Mouse (Mus musculus): Measurements from ENCODE around the gene Gm20489. TPM values are rescaled to one million over a fixed set of nuclear protein-coding genes. Genes with fewer than 3 reads are reported as not detected.
A peak's percentile ranks its signal among the peaks of the same experiment; 100 is the strongest.

Gene Gm20489
- polyA plus RNA-seq, 1 experiment from 2014 or later = not detected

GRCm38 (mm10) chrX:101288432-101288831 lies 19.6 kb upstream of the Gm20489 start:
- ATAC-seq (ENCODE audit: insufficient number of reproducible peaks, low FRiP score, low TSS enrichment, low read depth) = no peak
- Histone ChIP-seq H3K9ac (no peak overlapping the region), H3K4me2 (replicated peaks) (no peak overlapping the region), H3K36me3 (peaks cover 65% of the 10 kb centered on the region), H3K4me1 (no peaks in the 10 kb centered on the region), H3K4me3 (replicated peaks) (no peak overlapping the region), H3K9me3 (replicated peaks) (no peaks in the 10 kb centered on the region), H3K27ac (replicated peaks) (no peak overlapping the region), H3K27me3 (no peaks in the 10 kb centered on the region)
- 89% methylated on average over 6 of the region's 6 CpGs for WGBS

DNA sequence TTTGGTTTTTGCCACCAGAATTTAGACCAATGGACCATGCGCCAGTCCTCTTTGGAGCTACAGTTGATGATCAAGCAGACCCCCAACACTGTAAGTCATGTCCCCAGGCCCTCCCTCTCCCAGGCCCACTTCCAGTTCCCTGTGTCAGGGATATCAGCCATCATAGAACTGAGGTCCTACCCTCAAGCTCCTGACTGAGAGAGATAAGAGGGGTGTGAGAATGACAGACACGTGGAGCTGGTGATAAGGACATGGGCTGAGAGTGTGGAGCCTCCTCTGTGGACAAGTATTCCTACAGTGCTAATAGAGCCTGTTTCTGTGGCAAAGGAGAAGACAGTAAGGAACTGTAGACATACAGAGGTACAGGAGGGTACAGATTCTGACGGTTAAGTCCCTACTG lies 18.7 kb upstream of the Gm20489 start:
- no peak for ATAC-seq (ENCODE audit: insufficient number of reproducible peaks, low FRiP score, low TSS enrichment, low read depth)
- Histone ChIP-seq H3K4me1 (no peaks in the 10 kb centered on the region), H3K4me2 (replicated peaks) (no peak overlapping the region), H3K4me3 (replicated peaks) (no peak overlapping the region), H3K27ac (replicated peaks) (no peak overlapping the region), H3K27me3 (no peaks in the 10 kb centered on the region), H3K9ac (no peak overlapping the region), H3K36me3 (peaks cover 63% of the 10 kb centered on the region), H3K9me3 (replicated peaks) (no peaks in the 10 kb centered on the region)
- WGBS = 81% methylated on average over 3 of the region's 3 CpGs

- H3K4me2 ChIP-seq (replicated peaks) = no peak overlapping the region
Observed at GRCm38 (mm10) chrX:101285953-101286670, 17.3 kb upstream of the Gm20489 start.

DNA sequence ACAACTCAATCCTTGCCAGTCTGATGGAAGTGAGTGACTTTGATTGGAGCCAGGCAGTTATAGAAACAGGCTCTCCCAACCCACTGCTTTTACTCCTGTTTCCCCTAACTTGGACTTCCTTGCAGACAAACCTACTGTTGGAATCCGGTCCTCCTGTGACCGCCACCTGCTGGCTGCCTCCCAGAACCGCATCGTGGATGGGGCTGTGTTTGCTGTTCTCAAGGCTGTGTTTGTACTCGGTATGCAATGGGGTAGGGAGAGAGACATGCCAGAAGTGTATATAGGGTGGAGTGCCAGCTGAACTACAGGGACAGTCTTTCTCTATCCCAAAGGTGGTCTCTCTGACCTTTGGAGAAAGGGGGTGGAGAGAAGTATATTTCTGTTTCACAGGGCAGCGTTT lies 16.7 kb upstream of the Gm20489 start:
- Histone ChIP-seq H3K9ac (no peak overlapping the region), H3K4me1 (no peaks in the 10 kb centered on the region), H3K27me3 (no peaks in the 10 kb centered on the region), H3K36me3 (peaks cover 69% of the 10 kb centered on the region), H3K27ac (replicated peaks) (no peak overlapping the region), H3K9me3 (replicated peaks) (no peaks in the 10 kb centered on the region), H3K4me2 (replicated peaks) (no peak overlapping the region), H3K4me3 (replicated peaks) (no peak overlapping the region)
- ATAC-seq (ENCODE audit: insufficient number of reproducible peaks, low FRiP score, low TSS enrichment, low read depth) = no peak
- 31% methylated on average over 6 of the region's 6 CpGs for WGBS

More at GRCm38 (mm10) chrX:101285953-101286670, 17.3 kb upstream of the Gm20489 start:
- Histone ChIP-seq H3K36me3 (peaks cover 70% of the 10 kb centered on the region), H3K27me3 (no peaks in the 10 kb centered on the region), H3K9me3 (replicated peaks) (no peaks in the 10 kb centered on the region), H3K9ac (no peak overlapping the region), H3K27ac (replicated peaks) (no peak overlapping the region), H3K4me3 (replicated peaks) (no peak overlapping the region), H3K4me1 (no peaks in the 10 kb centered on the region)
- 91% methylated on average over 14 of the region's 14 CpGs for WGBS
- no peak for ATAC-seq (ENCODE audit: insufficient number of reproducible peaks, low FRiP score, low TSS enrichment, low read depth)

- H3K4me2 ChIP-seq (replicated peaks) = no peak overlapping the region
- H3K4me1 ChIP-seq = no peaks in the 10 kb centered on the region
- no peak overlapping the region for H3K4me3 ChIP-seq (replicated peaks)
- H3K9ac ChIP-seq = no peak overlapping the region
- H3K27ac ChIP-seq (replicated peaks) = no peak overlapping the region
- peaks cover 57% of the 10 kb centered on the region for H3K36me3 ChIP-seq
- WGBS = 68% methylated on average over 6 of the region's 6 CpGs
- H3K27me3 ChIP-seq = no peaks in the 10 kb centered on the region
- no peak for ATAC-seq (ENCODE audit: insufficient number of reproducible peaks, low FRiP score, low TSS enrichment, low read depth)
- no peaks in the 10 kb centered on the region for H3K9me3 ChIP-seq (replicated peaks)
Observed at GRCm38 (mm10) chrX:101282813-101283212, 14.0 kb upstream of the Gm20489 start.

GRCm38 (mm10) chrX:101273875-101274738 lies 5.3 kb upstream of the Gm20489 start, which contains the start of gene Med12:
Med12 (plus strand) TSS chrX:101274030.
- peak within 1 kb of the TSS; percentile 51; the same call in 1 of the 2 replicates for H3K9ac ChIP-seq
- H3K4me1 ChIP-seq = no peaks in the 10 kb centered on the region
- peak; percentile 97 for ATAC-seq (ENCODE audit: insufficient number of reproducible peaks, low FRiP score, low TSS enrichment, low read depth)
- H3K4me2 ChIP-seq (replicated peaks) = peak within 1 kb of the TSS; percentile 47
- H3K36me3 ChIP-seq = peaks cover 12% of the 10 kb centered on the region; the same call in 1 of the 2 replicates
- 15% methylated on average over 54 of the region's 54 CpGs for WGBS
- H3K4me3 ChIP-seq (replicated peaks) = peak within 1 kb of the TSS; percentile 57
- no peaks in the 10 kb centered on the region for H3K27me3 ChIP-seq
- H3K27ac ChIP-seq (replicated peaks) = peak within 1 kb of the TSS; percentile 78
- no peaks in the 10 kb centered on the region for H3K9me3 ChIP-seq (replicated peaks)

DNA sequence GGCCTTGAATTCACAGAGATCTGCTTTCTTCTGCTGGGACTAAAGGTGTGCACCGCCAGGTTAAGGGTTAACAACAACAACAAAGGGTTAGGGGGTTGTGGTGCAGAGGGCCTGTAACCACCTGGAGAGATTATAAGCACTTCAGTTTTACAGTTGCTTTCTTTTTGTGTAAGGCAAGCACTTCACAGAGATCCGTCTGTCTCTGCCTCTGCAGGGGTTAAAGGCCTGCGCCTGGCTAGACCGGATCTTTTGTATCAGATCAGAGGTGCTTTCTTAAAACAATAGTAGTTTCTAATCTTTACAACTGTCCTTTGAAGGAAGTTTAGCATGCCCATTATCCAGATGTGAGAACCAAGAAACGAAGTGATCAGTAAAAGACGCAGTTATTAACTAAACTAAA lies 4.6 kb upstream of the Gm20489 start:
- H3K27ac ChIP-seq (replicated peaks) = no peak overlapping the region; the same call in none of the 2 replicates
- no peaks in the 10 kb centered on the region for H3K27me3 ChIP-seq
- no peaks in the 10 kb centered on the region for H3K9me3 ChIP-seq (replicated peaks)
- peak overlapping the region; percentile 57 for H3K4me3 ChIP-seq (replicated peaks)
- peaks cover 9% of the 10 kb centered on the region; the same call in 1 of the 2 replicates for H3K36me3 ChIP-seq
- peak overlapping the region; percentile 47 for H3K4me2 ChIP-seq (replicated peaks)
- no peak overlapping the region for H3K9ac ChIP-seq
- H3K4me1 ChIP-seq = no peaks in the 10 kb centered on the region
- 23% methylated on average over 6 of the region's 6 CpGs for WGBS
- ATAC-seq (ENCODE audit: insufficient number of reproducible peaks, low FRiP score, low TSS enrichment, low read depth) = no peak

DNA sequence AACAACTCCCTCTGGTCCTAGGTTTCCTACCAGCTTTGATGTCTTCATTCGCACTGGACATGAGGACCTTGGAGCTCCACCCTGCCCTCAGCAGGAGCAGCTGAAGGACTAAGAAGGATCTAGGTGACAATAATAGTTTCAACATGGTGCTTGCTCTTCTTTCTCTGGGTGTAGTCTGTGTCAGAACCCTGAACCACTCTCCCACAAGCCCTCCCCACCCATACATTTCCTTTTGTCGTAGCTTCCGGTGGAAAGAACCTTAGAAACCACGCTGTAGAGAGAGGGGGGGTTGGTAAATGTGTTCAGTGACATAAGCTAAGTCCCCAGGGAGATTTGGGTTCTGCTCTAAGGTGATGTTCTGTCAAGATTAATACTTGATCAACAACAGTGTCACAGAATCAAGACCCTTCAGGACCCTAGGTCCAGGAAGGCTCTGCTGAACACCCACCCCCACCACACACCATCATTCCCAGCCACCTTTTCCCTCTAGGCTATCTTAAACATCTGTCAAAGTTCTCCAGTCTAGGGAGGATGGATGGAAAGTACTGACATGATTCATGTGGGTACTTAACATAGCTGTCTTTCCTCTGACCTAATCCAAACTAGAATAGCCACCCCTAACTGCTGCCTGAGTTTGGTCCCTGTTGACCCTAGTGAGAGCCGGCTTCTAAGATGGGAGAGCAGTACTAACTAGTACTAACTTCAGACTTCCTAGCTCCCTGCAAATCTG lies 633 bp downstream of the Gm20489 start, which contains the start of gene Il2rg:
TSS of gene Il2rg (minus strand) at position 231 of the 730 bp plus-strand sequence.
- ATAC-seq (ENCODE audit: insufficient number of reproducible peaks, low FRiP score, low TSS enrichment, low read depth) = no peak
- H3K27ac ChIP-seq (replicated peaks) = no peak within 1 kb of the TSS
- 63% methylated on average over 5 of the region's 5 CpGs for WGBS
- H3K4me1 ChIP-seq = no peaks in the 10 kb centered on the region
- H3K9me3 ChIP-seq (replicated peaks) = no peaks in the 10 kb centered on the region
- no peak within 1 kb of the TSS for H3K4me2 ChIP-seq (replicated peaks)
- H3K36me3 ChIP-seq = no peaks in the 10 kb centered on the region
- no peak within 1 kb of the TSS for H3K9ac ChIP-seq
- no peaks in the 10 kb centered on the region for H3K27me3 ChIP-seq
- H3K4me3 ChIP-seq (replicated peaks) = no peak within 1 kb of the TSS

GRCm38 (mm10) chrX:101266631-101267030 lies 2.2 kb downstream of the Gm20489 start:
- no peak overlapping the region for H3K27ac ChIP-seq (replicated peaks)
- H3K4me3 ChIP-seq (replicated peaks) = no peak overlapping the region
- no peak overlapping the region for H3K9ac ChIP-seq
- H3K27me3 ChIP-seq = no peaks in the 10 kb centered on the region
- no peak overlapping the region for H3K4me2 ChIP-seq (replicated peaks)
- H3K9me3 ChIP-seq (replicated peaks) = no peaks in the 10 kb centered on the region
- 93% methylated on average over 6 of the region's 6 CpGs for WGBS
- H3K4me1 ChIP-seq = no peaks in the 10 kb centered on the region
- ATAC-seq (ENCODE audit: insufficient number of reproducible peaks, low FRiP score, low TSS enrichment, low read depth) = no peak
- H3K36me3 ChIP-seq = no peaks in the 10 kb centered on the region

GRCm38 (mm10) chrX:101263892-101264291 lies 4.9 kb downstream of the Gm20489 start, which contains the start of gene Gm614:
Gm614 (minus strand) TSS chrX:101263992.
- Histone ChIP-seq H3K4me2 (replicated peaks) (no peak within 1 kb of the TSS), H3K36me3 (no peaks in the 10 kb centered on the region), H3K27ac (replicated peaks) (no peak within 1 kb of the TSS), H3K9ac (no peak within 1 kb of the TSS), H3K4me3 (replicated peaks) (no peak within 1 kb of the TSS), H3K27me3 (no peaks in the 10 kb centered on the region), H3K9me3 (replicated peaks) (no peaks in the 10 kb centered on the region), H3K4me1 (no peaks in the 10 kb centered on the region)
- no peak for ATAC-seq (ENCODE audit: insufficient number of reproducible peaks, low FRiP score, low TSS enrichment, low read depth)
- 100% methylated on average over 1 of the region's 1 CpGs for WGBS

All from embryonic facial prominence, embryonic 15.5 days (tissue).